Comparison of ENCODE assay signal across 22 mouse cellular contexts in genomic region chr8:89270001-89270400, GRCm38 (mm10).
A peak's percentile ranks its signal among the peaks of the same experiment; 100 is the strongest.
DNase-seq lines count a peak whose midpoint lies in the region; ATAC-seq and TF ChIP-seq lines count a peak whose summit lies in the region.
"Had no signal": no experiment of that assay in that cellular context is flagged by ENCODE, and none has a peak within 500 bp of the region (broad histone marks: within the 10 kb centered on the region; RNA-seq: fewer than 3 reads in every experiment).

No protein-coding gene starts in this region.

- no peak for TF ChIP-seq CTCF in forebrain, postnatal 0 days (IDR thresholded peaks at IDR 0.05; ENCODE audit: low read depth)
- no peak for TF ChIP-seq CTCF in ES-Bruce4 (IDR thresholded peaks at IDR 0.05; ENCODE audit: low read depth, low read length)

- H3K9ac ChIP-seq in forebrain, postnatal 0 days, result no peak overlapping the region
- H3K9ac ChIP-seq in ES-Bruce4 (ENCODE audit: low read depth, poor library complexity, severe bottlenecking), result no peak overlapping the region
- H3K9ac ChIP-seq: embryonic facial prominence, embryonic 12.5 days; hindbrain, embryonic 13.5 days; intestine, embryonic 15.5 days had no signal

- H3K27me3 ChIP-seq in forebrain, embryonic 10.5 days (ENCODE audit: poor library complexity, severe bottlenecking), result peaks cover 36% of the 10 kb centered on the region
- no peaks in the 10 kb centered on the region; the same call in 1 of the 2 replicates for H3K27me3 ChIP-seq in forebrain, postnatal 0 days (ENCODE audit: insufficient read depth, low read length)
- H3K27me3 ChIP-seq in ES-Bruce4 (ENCODE audit: control insufficient read depth, insufficient read depth, low read length, poor library complexity, severe bottlenecking), result peaks cover 16% of the 10 kb centered on the region
- H3K27me3 ChIP-seq: Patski had no signal

- peaks cover 44% of the 10 kb centered on the region for H3K4me1 ChIP-seq in forebrain, embryonic 10.5 days
- H3K4me1 ChIP-seq in forebrain, postnatal 0 days (ENCODE audit: insufficient read depth), result no peaks in the 10 kb centered on the region
- H3K4me1 ChIP-seq in ES-Bruce4 (ENCODE audit: control insufficient read depth, insufficient read depth, low read length), result peaks cover 9% of the 10 kb centered on the region

- no peak for DNase-seq in forebrain, embryonic 10.5 days (ENCODE audit: extremely low spot score, low spot score)
- no peak for DNase-seq in forebrain, postnatal 0 days
- peak; percentile 7 for DNase-seq in heart, adult 11 months
- DNase-seq in heart, postnatal 4 days, result no peak
- DNase-seq in ZHBTc4 (ENCODE audit: low read depth, low spot score), result peak; percentile 55
- DNase-seq in thymus, postnatal 4 days, result no peak
- DNase-seq: adrenal gland, postnatal 14 days; B cell, adult 2 months; cerebellum, adult 11-12 months; cerebellum, adult 9-10 months; cerebellum, postnatal 25 days; gastrocnemius, postnatal 36 days; heart, adult 18-20 months; heart, postnatal 10 days; kidney, adult 18-20 months had no signal

- H3K9me3 ChIP-seq in forebrain, embryonic 10.5 days, result peaks cover 7% of the 10 kb centered on the region
- no peaks in the 10 kb centered on the region for H3K9me3 ChIP-seq in forebrain, postnatal 0 days (ENCODE audit: low read length)
- H3K9me3 ChIP-seq in ES-Bruce4 (replicated peaks; ENCODE audit: control insufficient read depth, insufficient read depth, low read length, poor library complexity, severe bottlenecking), result peaks cover 15% of the 10 kb centered on the region
- H3K9me3 ChIP-seq: embryonic facial prominence, embryonic 12.5 days; heart, embryonic 10.5 days; intestine, embryonic 15.5 days had no signal

- 30% methylated on average over 1 of the region's 1 CpGs for WGBS in forebrain, embryonic 10.5 days
- WGBS in forebrain, postnatal 0 days, result 5% methylated on average over 1 of the region's 1 CpGs

- peak; percentile 78 for TF ChIP-seq EP300 in ES-Bruce4 (IDR thresholded peaks at IDR 0.05; ENCODE audit: insufficient read depth, low read depth, low read length)

- ATAC-seq in forebrain, postnatal 0 days, result no peak
- ATAC-seq: CD4-positive, CD25-positive, alpha-beta regulatory T cell, adult 4 months; intestine, embryonic 15.5 days; Patski had no signal

- H3K36me3 ChIP-seq in forebrain, embryonic 10.5 days (replicated peaks), result no peaks in the 10 kb centered on the region
- no peaks in the 10 kb centered on the region for H3K36me3 ChIP-seq in forebrain, postnatal 0 days (ENCODE audit: insufficient read depth)
- H3K36me3 ChIP-seq in ES-Bruce4 (ENCODE audit: control insufficient read depth, insufficient read depth, low read length, poor library complexity, severe bottlenecking), result no peaks in the 10 kb centered on the region
- H3K36me3 ChIP-seq: embryonic facial prominence, embryonic 12.5 days; heart, embryonic 10.5 days; hindbrain, embryonic 13.5 days; intestine, embryonic 15.5 days had no signal

- TF ChIP-seq POLR2A in ES-Bruce4 (IDR thresholded peaks at IDR 0.05; ENCODE audit: insufficient read depth, low read length), result no peak

- no peak overlapping the region for H3K4me2 ChIP-seq in forebrain, postnatal 0 days (ENCODE audit: low read depth)
- H3K4me2 ChIP-seq: embryonic facial prominence, embryonic 12.5 days; hindbrain, embryonic 13.5 days; intestine, embryonic 15.5 days had no signal

- peak overlapping the region; percentile 89; the same call in 1 of the 2 replicates for H3K27ac ChIP-seq in forebrain, embryonic 10.5 days
- H3K27ac ChIP-seq in forebrain, postnatal 0 days (ENCODE audit: low read depth, low read length), result no peak overlapping the region
- no peak overlapping the region for H3K27ac ChIP-seq in ES-Bruce4 (ENCODE audit: insufficient read depth, low read length)
- H3K27ac ChIP-seq: embryonic facial prominence, embryonic 12.5 days; heart, embryonic 10.5 days; intestine, embryonic 15.5 days had no signal

- no peak overlapping the region for H3K4me3 ChIP-seq in forebrain, embryonic 10.5 days
- H3K4me3 ChIP-seq in forebrain, postnatal 0 days (ENCODE audit: low read depth, low read length), result no peak overlapping the region
- H3K4me3 ChIP-seq in ES-Bruce4 (ENCODE audit: low read depth, low read length), result no peak overlapping the region
- H3K4me3 ChIP-seq: embryonic facial prominence, embryonic 12.5 days; heart, embryonic 10.5 days; hindbrain, embryonic 13.5 days; intestine, embryonic 15.5 days had no signal

Comparison
In these comparisons a context has a peak if more than half of its experiments do, and no peak if none do; other contexts are left out.
1. DNase-seq: peak in heart, adult 11 months (single experiment) and ZHBTc4 (single experiment); none in forebrain, embryonic 10.5 days (single experiment), forebrain, postnatal 0 days (single experiment), heart, postnatal 4 days (single experiment) and thymus, postnatal 4 days (single experiment).